In genomic region chr12:79007126-79007753, GRCm38 (mm10) we compare ENCODE assay signal across 8 mouse cellular contexts. TPM values are rescaled to one million over a fixed set of nuclear protein-coding genes. Genes with fewer than 3 reads are reported as not detected.
DNase-seq lines count a peak whose midpoint lies in the region; ATAC-seq and TF ChIP-seq lines count a peak whose summit lies in the region.

TSS of gene Tmem229b (minus strand) at chr12:79007627.

- no peaks in the 10 kb centered on the region for H3K27me3 ChIP-seq in ES-Bruce4 (ENCODE audit: control insufficient read depth, insufficient read depth, low read length, poor library complexity, severe bottlenecking)
- H3K27me3 ChIP-seq in forebrain, embryonic 11.5 days (ENCODE audit: control insufficient read depth, insufficient read depth, low read length), result no peaks in the 10 kb centered on the region

- peak within 1 kb of the TSS; percentile 75 for H3K9ac ChIP-seq in ES-Bruce4 (ENCODE audit: low read depth, poor library complexity, severe bottlenecking)
- H3K9ac ChIP-seq in forebrain, embryonic 11.5 days (ENCODE audit: low read length), result peak within 1 kb of the TSS; percentile 81

- TF ChIP-seq EP300 in ES-Bruce4 (IDR thresholded peaks at IDR 0.05; ENCODE audit: insufficient read depth, low read depth, low read length), result no peak

- 2% methylated on average over 49 of the region's 49 CpGs for WGBS in forebrain, embryonic 11.5 days

- peak; percentile 83 for DNase-seq in brain, adult 2 months (ENCODE audit: low read depth, low spot score)
- DNase-seq in forebrain, embryonic 11.5 days (ENCODE audit: low spot score), result peak; percentile 82
- peak; percentile 69 to 79 for DNase-seq in layer of hippocampus, postnatal 10 days (ENCODE audit: low spot score in 2 of 2)
- peak; percentile 65 for DNase-seq in lung, postnatal 10 days
- peak; percentile 80 for DNase-seq in retina, postnatal 1 day
- peak; percentile 41 for DNase-seq in urinary bladder, postnatal 25 days (ENCODE audit: low spot score)

- no peaks in the 10 kb centered on the region for H3K4me1 ChIP-seq in ES-Bruce4 (ENCODE audit: control insufficient read depth, insufficient read depth, low read length)
- H3K4me1 ChIP-seq in forebrain, embryonic 11.5 days (replicated peaks; ENCODE audit: control insufficient read depth, insufficient read depth, low read length), result peaks cover 3% of the 10 kb centered on the region; the same call in 1 of the 2 replicates

- H3K4me2 ChIP-seq in forebrain, embryonic 11.5 days (ENCODE audit: low read depth, low read length, severe bottlenecking), result peak within 1 kb of the TSS; percentile 78

- no peak for TF ChIP-seq CTCF in ES-Bruce4 (IDR thresholded peaks at IDR 0.05; ENCODE audit: low read depth, low read length)

- peak; percentile 84 for ATAC-seq in forebrain, embryonic 11.5 days (replicated peaks; ENCODE audit: low FRiP score)
- peak; percentile 34 to 47; a peak in 2 of 4 replicates for ATAC-seq in hematopoietic stem cell, adult 5-6 weeks (replicated peaks in 1 of 2; ENCODE audit: insufficient read depth in 1 of 2, low FRiP score in 2 of 2, low TSS enrichment in 1 of 2, low read depth in 1 of 2, poor library complexity in 2 of 2, severe bottlenecking in 2 of 2)

- H3K36me3 ChIP-seq in ES-Bruce4 (ENCODE audit: control insufficient read depth, insufficient read depth, low read length, poor library complexity, severe bottlenecking), result no peaks in the 10 kb centered on the region
- no peaks in the 10 kb centered on the region for H3K36me3 ChIP-seq in forebrain, embryonic 11.5 days (ENCODE audit: control insufficient read depth, insufficient read depth, low read length)

- no peak within 1 kb of the TSS for H3K27ac ChIP-seq in ES-Bruce4 (ENCODE audit: insufficient read depth, low read length)
- no peak within 1 kb of the TSS for H3K27ac ChIP-seq in forebrain, embryonic 11.5 days (ENCODE audit: low read depth, low read length)

- TF ChIP-seq POLR2A in ES-Bruce4 (IDR thresholded peaks at IDR 0.05; ENCODE audit: insufficient read depth, low read length), result no peak

- H3K9me3 ChIP-seq in ES-Bruce4 (replicated peaks; ENCODE audit: control insufficient read depth, insufficient read depth, low read length, poor library complexity, severe bottlenecking), result no peaks in the 10 kb centered on the region
- H3K9me3 ChIP-seq in forebrain, embryonic 11.5 days (ENCODE audit: control insufficient read depth, low read length), result no peaks in the 10 kb centered on the region

- peak within 1 kb of the TSS; percentile 65 for H3K4me3 ChIP-seq in ES-Bruce4 (ENCODE audit: low read depth, low read length)
- peak within 1 kb of the TSS; percentile 87 for H3K4me3 ChIP-seq in forebrain, embryonic 11.5 days (ENCODE audit: low read depth, low read length)

RNA-seq across cellular contexts. Expression of gene Tmem229b, which starts in this region (rescaled TPM):
- polyA plus RNA-seq in ES-Bruce4 (2011; ENCODE audit: insufficient read depth, insufficient read length, low read depth, missing spikeins), result 1.4 and 2.3 TPM in 2 replicates
- polyA plus RNA-seq in forebrain, embryonic 11.5 days (2014; fragmentation: Nextera tagmentation; extraction: Ambion mirVana), result 7.3 and 7.9 TPM in 2 replicates
- 21.8 and 27.7 TPM in 2 replicates for total RNA-seq in hematopoietic stem cell, adult 5-6 weeks (2017)
- 10 to 100 TPM; 88.7 to 96.9 TPM for total RNA-seq in layer of hippocampus, postnatal 10 days (2021)
